Mouse (Mus musculus) layer of hippocampus, postnatal 25 days (tissue): ENCODE results near the gene Nr2e3. TPM values are rescaled to one million over a fixed set of nuclear protein-coding genes. Genes with fewer than 3 reads are reported as not detected.

Experiments
- total RNA-seq, 2 experiments: library from RNA; stranded (reverse); gene quantifications; 2 replicates each; pipeline ENCODE4 v1.2.3; 2021

The Nr2e3 gene
- total RNA-seq, 2 experiments from 2014 or later = not detected

Other genes with a start within 250 kb of the Nr2e3 start
- 1 to 10 TPM; 9.2 to 9.7 TPM for gene Senp8, start 209.9 kb downstream of the Nr2e3 start, total RNA-seq
- 10 to 100 TPM; 57.4 to 66.3 TPM for gene Myo9a, start 209.8 kb downstream of the Nr2e3 start, total RNA-seq